Mouse (Mus musculus): ENCODE results near the gene Tmem255a.

The Tmem255a gene

GRCm38 (mm10) chrX:38251851-38252571, at the start of gene Tmem255a:
Gene Tmem255a, minus strand, starts transcription at chrX:38252439.
- DNase-seq (ENCODE audit: low spot score) = peak; percentile 29

- DNase-seq (ENCODE audit: low spot score) = no peak
These were observed 7.4 kb upstream of the Tmem255a start for GRCm38 (mm10) chrX:38259610-38260009.

- peak; percentile 8 for DNase-seq (ENCODE audit: low spot score)
These were observed 1.8 kb downstream of the Tmem255a start for GRCm38 (mm10) chrX:38250352-38250950.

GRCm38 (mm10) chrX:38249640-38250351, 2.4 kb downstream of the Tmem255a start:
- peak; percentile 34 for DNase-seq (ENCODE audit: low spot score)

GRCm38 (mm10) chrX:38247601-38248000, 4.6 kb downstream of the Tmem255a start:
- no peak for DNase-seq (ENCODE audit: low spot score)

- DNase-seq (ENCODE audit: low spot score) = no peak
These were observed 5.1 kb downstream of the Tmem255a start for GRCm38 (mm10) chrX:38247108-38247507.

- peak; percentile 10 for DNase-seq (ENCODE audit: low spot score)
These were observed 14.5 kb downstream of the Tmem255a start for GRCm38 (mm10) chrX:38237731-38238130.

GRCm38 (mm10) chrX:38229888-38230287, 22.4 kb downstream of the Tmem255a start:
- DNase-seq (ENCODE audit: low spot score) = no peak

GRCm38 (mm10) chrX:38222757-38223156, 29.5 kb downstream of the Tmem255a start:
- DNase-seq (ENCODE audit: low spot score) = no peak

GRCm38 (mm10) chrX:38217676-38217991, 34.6 kb downstream of the Tmem255a start:
- DNase-seq (ENCODE audit: low spot score) = no peak

- DNase-seq (ENCODE audit: low spot score) = no peak
These were observed 35.1 kb downstream of the Tmem255a start for GRCm38 (mm10) chrX:38216986-38217675.

GRCm38 (mm10) chrX:38207392-38207791, 44.8 kb downstream of the Tmem255a start:
- DNase-seq (ENCODE audit: low spot score) = no peak

GRCm38 (mm10) chrX:38201816-38202215, 50.4 kb downstream of the Tmem255a start:
- no peak for DNase-seq (ENCODE audit: low spot score)

- DNase-seq (ENCODE audit: low spot score) = no peak
These were observed 61.8 kb downstream of the Tmem255a start for GRCm38 (mm10) chrX:38190458-38190764.

GRCm38 (mm10) chrX:38189552-38190457, 62.4 kb downstream of the Tmem255a start, which contains the start of gene Zbtb33:
Gene Zbtb33, plus strand, starts transcription at chrX:38189793.
- DNase-seq (ENCODE audit: low spot score) = peak; percentile 87

- no peak for DNase-seq (ENCODE audit: low spot score)
These were observed 66.7 kb downstream of the Tmem255a start for GRCm38 (mm10) chrX:38185520-38185919.

GRCm38 (mm10) chrX:38181608-38182258, 70.5 kb downstream of the Tmem255a start:
- DNase-seq (ENCODE audit: low spot score) = peak; percentile 69

- DNase-seq (ENCODE audit: low spot score) = peak; percentile 16
These were observed 71.3 kb downstream of the Tmem255a start for GRCm38 (mm10) chrX:38180656-38181607.

- DNase-seq (ENCODE audit: low spot score) = peak; percentile 41
These were observed 72.3 kb downstream of the Tmem255a start for GRCm38 (mm10) chrX:38179891-38180310.

GRCm38 (mm10) chrX:38166592-38166991, 85.6 kb downstream of the Tmem255a start:
- no peak for DNase-seq (ENCODE audit: low spot score)

Data from T-cell, adult 2 months (primary cell).